Mouse (Mus musculus): Measurements from ENCODE around the gene Ctbp2.

Gene Ctbp2

GRCm38 (mm10) chr7:133123999-133124700, at the start of gene Ctbp2:
Gene Ctbp2 (minus strand): TSS chr7:133124354.
- in situ Hi-C loops (cut with MboI; ENCODE audit: low sequenced_read_pairs) = no loop called here

- in situ Hi-C loops (cut with MboI; ENCODE audit: low sequenced_read_pairs) = no loop called here
These were observed 47.4 kb upstream of the Ctbp2 start for GRCm38 (mm10) chr7:133171403-133172032.

- in situ Hi-C loops (cut with MboI; ENCODE audit: low sequenced_read_pairs) = no loop called here
These were observed 44.8 kb upstream of the Ctbp2 start for GRCm38 (mm10) chr7:133168928-133169327.

GRCm38 (mm10) chr7:133167903-133168302, 43.7 kb upstream of the Ctbp2 start:
- in situ Hi-C loops (cut with MboI; ENCODE audit: low sequenced_read_pairs) = no loop called here

GRCm38 (mm10) chr7:133164770-133165169, 40.6 kb upstream of the Ctbp2 start:
- in situ Hi-C loops (cut with MboI; ENCODE audit: low sequenced_read_pairs) = no loop called here

- in situ Hi-C loops (cut with MboI; ENCODE audit: low sequenced_read_pairs) = no loop called here
These were observed 38.9 kb upstream of the Ctbp2 start for GRCm38 (mm10) chr7:133163011-133163410.

- in situ Hi-C loops (cut with MboI; ENCODE audit: low sequenced_read_pairs) = no loop called here
These were observed 38.0 kb upstream of the Ctbp2 start for GRCm38 (mm10) chr7:133162131-133162530.

- in situ Hi-C loops (cut with MboI; ENCODE audit: low sequenced_read_pairs) = no loop called here
These were observed 37.4 kb upstream of the Ctbp2 start for GRCm38 (mm10) chr7:133161362-133162080.

- in situ Hi-C loops (cut with MboI; ENCODE audit: low sequenced_read_pairs) = no loop called here
These were observed 35.4 kb upstream of the Ctbp2 start for GRCm38 (mm10) chr7:133159519-133159918.

GRCm38 (mm10) chr7:133155621-133156020, 31.5 kb upstream of the Ctbp2 start:
- in situ Hi-C loops (cut with MboI; ENCODE audit: low sequenced_read_pairs) = no loop called here

GRCm38 (mm10) chr7:133154846-133155245, 30.7 kb upstream of the Ctbp2 start:
- in situ Hi-C loops (cut with MboI; ENCODE audit: low sequenced_read_pairs) = no loop called here

- in situ Hi-C loops (cut with MboI; ENCODE audit: low sequenced_read_pairs) = no loop called here
These were observed 15.7 kb upstream of the Ctbp2 start for GRCm38 (mm10) chr7:133139689-133140336.

- in situ Hi-C loops (cut with MboI; ENCODE audit: low sequenced_read_pairs) = no loop called here
These were observed 9.4 kb upstream of the Ctbp2 start for GRCm38 (mm10) chr7:133133552-133133951.

- in situ Hi-C loops (cut with MboI; ENCODE audit: low sequenced_read_pairs) = no loop called here
These were observed 8.5 kb upstream of the Ctbp2 start for GRCm38 (mm10) chr7:133132702-133133101.

GRCm38 (mm10) chr7:133124701-133125485, 739 bp upstream of the Ctbp2 start:
- in situ Hi-C loops (cut with MboI; ENCODE audit: low sequenced_read_pairs) = no loop called here

GRCm38 (mm10) chr7:133123244-133123998, 733 bp downstream of the Ctbp2 start, which contains the start of gene Fgfr2:
Gene Fgfr2 (minus strand): TSS chr7:133123350.
- in situ Hi-C loops (cut with MboI; ENCODE audit: low sequenced_read_pairs) = no loop called here

GRCm38 (mm10) chr7:133122379-133123243, 1.5 kb downstream of the Ctbp2 start:
- in situ Hi-C loops (cut with MboI; ENCODE audit: low sequenced_read_pairs) = no loop called here

- in situ Hi-C loops (cut with MboI; ENCODE audit: low sequenced_read_pairs) = no loop called here
These were observed 2.3 kb downstream of the Ctbp2 start for GRCm38 (mm10) chr7:133121661-133122378.

All from CH12F3 (cell line).